Mouse (Mus musculus) cerebellum, adult (tissue): ENCODE measurements around the gene Rgs14.

ENCODE experiments used
- ATAC-seq: cut with Nextera tagmentation; 2 replicates; pipeline ENCODE4 v1.9.2; 2017; ENCODE audit warnings: mild to moderate bottlenecking, moderate library complexity, mixed read lengths; ENCODE audit not compliant: insufficient number of reproducible peaks, low FRiP score, low TSS enrichment

The Rgs14 gene

GRCm38 (mm10) chr13:55342469-55342868, 27.1 kb upstream of the Rgs14 start:
- no peak for ATAC-seq

- no peak for ATAC-seq
These were observed 25.2 kb upstream of the Rgs14 start for GRCm38 (mm10) chr13:55344286-55344685.

GRCm38 (mm10) chr13:55346745-55347144, 22.8 kb upstream of the Rgs14 start:
- no peak for ATAC-seq

DNA sequence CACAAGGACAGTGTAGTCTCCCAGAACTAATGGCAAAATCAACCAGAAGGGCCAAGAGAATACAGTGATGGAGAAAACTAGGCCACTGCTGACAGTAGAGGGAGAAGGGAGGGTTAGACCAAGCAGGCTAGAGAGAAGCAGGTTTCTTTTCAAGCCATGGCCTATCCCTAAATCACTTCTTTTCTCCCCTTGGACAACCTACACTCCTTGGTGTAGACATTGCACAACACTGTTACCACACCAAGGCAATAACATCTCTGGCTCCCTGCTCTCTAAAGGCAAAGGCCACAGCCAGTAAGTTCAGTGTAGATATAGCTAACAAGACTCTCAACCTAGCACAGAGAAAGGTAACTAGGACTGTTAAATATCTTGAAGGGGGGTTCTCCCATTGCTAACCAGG, 8.4 kb upstream of the Rgs14 start:
- no peak for ATAC-seq

DNA sequence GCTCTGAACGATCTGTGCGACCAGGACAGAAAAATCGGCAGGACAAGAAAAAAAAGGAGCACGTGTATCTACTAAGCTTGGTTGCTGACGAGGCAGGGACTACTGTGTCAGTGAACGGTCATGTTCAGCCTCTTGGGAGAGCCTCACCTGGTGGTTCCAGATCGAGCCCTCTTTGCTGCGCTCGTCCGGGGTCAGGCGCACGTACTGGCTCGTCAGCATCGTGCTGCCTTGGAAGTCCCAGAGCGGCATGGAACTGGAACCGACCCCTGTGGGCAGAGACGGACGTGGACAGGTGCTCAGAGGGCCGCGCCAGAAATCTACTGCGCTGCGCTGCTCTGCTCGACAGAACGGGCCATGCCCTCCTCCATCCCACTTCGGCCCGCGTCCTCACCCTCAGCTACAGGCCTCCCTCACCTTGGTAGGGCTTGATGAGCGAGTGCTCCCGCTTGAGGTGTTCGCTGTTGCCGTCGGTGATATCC, 7.5 kb upstream of the Rgs14 start:
- peak; percentile 36 for ATAC-seq

DNA sequence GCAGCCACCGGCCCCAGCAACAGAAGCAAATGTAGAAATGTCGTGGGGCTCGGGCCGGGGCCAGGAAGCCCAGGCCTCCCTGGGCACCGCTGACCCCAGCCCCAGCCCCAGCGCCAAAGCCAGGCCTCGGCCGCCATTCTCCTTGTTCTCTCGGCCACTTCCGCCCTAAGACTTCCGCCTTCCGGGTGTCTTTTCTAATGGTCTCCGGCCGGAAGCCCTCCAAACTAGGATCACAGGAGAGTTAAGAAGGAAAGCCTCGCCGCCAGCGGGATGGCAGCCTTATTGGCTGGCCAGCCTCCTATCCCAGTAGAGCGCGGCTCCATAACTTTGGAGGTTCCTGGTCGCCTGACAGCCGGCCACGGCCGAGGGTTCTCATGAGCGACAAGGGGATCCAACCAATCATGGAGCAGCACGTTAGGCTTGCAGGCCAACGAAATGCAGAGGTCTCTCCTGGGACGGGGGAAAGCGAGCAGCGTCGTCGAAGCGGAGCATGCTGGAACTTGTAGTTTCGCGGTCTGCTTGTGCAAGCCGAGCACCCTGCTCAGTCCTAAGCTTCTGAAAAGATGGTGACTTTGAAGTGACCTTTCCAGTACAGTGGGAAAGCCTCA, 7.0 kb upstream of the Rgs14 start, which contains the start of gene Lman2:
Gene Lman2 (minus strand): TSS at position 331 of the 608 bp plus-strand sequence.
- ATAC-seq, result peak; percentile 99

DNA sequence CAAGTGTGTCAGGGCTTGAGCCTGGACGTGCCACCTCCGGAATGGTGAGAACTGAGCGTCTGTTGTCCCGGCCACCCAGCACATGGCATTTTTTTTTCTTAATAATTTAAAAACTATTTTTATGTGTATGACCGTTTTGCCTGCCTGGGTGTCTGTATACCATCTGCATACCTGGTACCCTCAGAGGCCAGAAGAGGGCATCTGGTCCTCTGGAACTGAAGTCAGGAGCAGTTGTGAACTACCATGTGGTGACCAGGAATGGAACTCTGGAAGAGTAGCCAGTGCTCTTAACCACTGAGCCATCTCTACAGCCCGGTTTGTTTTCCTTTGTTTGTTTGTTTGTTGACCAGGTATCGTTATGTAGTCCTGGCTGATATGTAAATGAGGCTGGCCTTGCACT, 1.1 kb upstream of the Rgs14 start:
- no peak for ATAC-seq

- no peak for ATAC-seq
These were observed 702 bp downstream of the Rgs14 start for GRCm38 (mm10) chr13:55370234-55370633.

DNA sequence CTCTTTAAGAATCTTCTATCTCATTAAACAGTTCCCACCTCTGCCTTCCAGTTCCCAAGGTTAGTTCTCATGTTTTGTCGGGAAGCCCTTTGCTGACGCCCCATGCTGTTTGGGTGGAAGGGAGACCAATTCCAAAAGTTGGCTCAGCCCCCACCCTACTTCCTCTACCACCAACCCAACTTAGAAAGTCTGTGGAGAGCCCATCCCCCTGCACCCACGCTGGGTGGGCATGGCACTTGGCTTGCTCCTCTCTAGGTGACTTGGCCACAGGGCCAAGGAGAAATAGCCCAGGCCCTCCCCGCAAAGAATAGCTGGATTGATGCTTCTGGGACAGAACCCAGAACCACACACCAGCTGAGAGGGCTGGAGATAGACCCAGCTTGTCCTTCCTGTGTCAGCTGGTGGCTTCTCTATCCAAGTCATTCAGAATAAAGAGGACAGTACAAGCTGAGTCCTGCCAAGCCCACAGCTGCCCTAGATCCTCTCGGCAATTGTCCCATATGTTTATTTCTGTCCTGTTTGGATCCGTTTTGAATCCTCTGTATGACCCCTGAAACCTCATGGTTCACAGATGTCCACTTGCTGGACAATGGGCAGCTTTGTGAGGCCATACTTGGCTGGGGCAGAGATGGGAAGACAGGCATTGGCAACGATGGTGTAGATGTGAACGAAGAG, 1.6 kb downstream of the Rgs14 start:
- no peak for ATAC-seq

GRCm38 (mm10) chr13:55371740-55372139, 2.2 kb downstream of the Rgs14 start:
- ATAC-seq, result no peak

- ATAC-seq, result no peak
These were observed 4.8 kb downstream of the Rgs14 start for GRCm38 (mm10) chr13:55374206-55374924.

DNA sequence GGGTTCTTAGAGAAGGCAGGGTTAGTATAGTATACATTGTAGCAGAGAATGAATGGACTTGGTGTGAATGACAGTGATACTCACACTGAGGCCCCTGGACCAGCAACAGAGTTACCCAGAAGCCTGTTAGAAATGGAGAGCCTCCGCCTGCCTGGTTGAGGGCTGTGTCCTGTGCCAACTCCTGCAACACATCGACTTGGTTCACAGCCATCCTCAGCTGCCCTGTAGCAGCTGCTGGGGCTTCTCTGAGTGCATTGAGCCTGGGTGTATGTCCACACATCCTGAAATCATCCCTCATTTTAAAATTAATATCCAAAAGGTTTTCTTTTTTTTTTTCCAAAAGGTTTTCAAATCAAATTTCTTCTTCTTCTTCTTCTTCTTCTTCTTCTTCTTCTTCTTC, 6.3 kb downstream of the Rgs14 start:
- no peak for ATAC-seq

DNA sequence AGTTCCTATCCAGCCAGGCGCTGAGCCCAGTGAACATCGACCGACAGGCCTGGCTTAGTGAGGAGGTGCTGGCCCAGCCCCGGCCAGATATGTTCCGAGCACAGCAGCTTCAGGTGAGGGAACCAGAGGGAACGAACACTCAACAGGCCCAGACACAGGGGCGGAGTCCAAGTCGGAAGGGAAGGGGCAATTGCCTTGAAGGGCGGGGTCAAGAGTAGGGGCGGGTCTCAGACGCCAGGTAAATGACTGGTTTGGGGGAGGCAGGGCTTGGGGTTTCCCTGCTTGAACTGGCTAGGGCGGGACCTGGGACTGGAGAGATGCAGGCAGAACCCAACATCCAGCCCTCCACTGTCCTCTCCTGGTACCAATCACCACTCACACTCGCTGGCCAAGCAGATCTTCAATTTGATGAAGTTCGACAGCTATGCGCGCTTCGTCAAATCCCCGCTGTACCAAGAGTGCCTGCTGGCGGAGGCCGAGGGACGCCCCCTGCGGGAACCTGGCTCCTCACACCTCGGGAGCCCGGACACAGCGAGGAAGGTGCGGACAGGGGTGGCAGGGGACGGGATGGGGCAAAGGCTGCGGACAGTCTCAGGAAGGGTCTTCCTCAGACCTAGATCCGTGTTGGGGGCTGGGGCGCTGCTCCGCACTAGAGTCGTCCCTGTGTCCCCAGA, 9.5 kb downstream of the Rgs14 start:
- ATAC-seq, result no peak

GRCm38 (mm10) chr13:55381790-55382189, 12.3 kb downstream of the Rgs14 start:
- ATAC-seq, result no peak

DNA sequence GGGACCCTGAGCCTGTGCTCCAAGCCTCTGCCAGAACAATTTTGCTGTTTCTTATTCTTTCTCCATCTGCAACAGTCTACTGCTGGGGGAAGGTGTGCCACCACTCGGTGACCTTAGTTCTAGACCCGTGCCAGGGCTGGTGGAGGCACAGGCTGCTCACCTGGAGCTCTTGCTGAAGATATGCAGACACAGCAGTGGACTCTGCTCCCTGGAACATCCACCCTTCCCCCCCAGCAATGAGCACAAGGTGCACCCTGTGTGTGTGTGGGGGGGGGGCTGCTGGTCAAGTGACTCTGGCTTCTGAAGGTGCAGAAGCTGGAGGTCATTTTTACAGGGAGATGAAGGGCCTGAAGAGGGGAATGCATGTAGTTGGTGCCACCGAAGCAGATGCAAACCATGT, 21.1 kb downstream of the Rgs14 start:
- ATAC-seq, result no peak

DNA sequence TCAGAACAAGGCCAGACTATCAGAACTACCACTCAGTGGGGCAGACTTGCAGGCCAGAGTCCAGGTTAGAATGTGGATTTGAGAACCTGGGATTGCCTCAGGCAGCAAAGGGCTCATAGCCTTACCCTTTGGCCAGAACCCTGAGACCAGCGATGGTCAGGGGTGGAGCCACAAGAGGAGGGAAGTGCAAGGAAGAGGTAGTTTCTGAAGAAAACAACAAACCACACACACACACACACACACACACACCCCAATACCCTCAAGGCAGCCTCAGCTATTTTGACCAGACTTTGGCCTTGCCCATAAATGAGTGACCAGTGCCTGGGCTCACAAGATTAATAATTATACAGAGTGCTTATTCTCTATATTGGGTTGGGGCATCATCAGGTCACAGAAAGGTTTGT, 22.1 kb downstream of the Rgs14 start:
- no peak for ATAC-seq

DNA sequence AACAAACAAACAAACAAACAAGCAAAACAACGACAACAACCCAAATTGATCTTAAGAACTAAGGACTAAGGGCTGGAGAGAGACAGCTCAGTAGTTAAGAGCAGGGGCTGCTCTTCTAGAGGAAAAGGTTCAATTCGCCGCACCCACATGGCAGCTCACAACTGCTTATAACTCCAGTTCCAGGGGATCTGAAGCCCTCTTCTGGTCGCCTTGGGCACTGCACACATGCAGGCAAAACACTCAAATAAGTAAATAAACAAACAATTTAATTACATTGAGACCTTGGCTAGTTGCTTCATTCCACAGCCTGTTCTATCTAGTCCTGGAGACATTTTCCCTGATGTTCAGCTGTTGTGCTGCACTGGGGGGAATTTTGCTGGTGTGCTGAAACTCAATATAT, 23.4 kb downstream of the Rgs14 start:
- ATAC-seq, result no peak

GRCm38 (mm10) chr13:55398088-55398487, 28.6 kb downstream of the Rgs14 start, which contains the start of gene Slc34a1:
Slc34a1 (plus strand) TSS chr13:55398187.
- ATAC-seq, result no peak

DNA sequence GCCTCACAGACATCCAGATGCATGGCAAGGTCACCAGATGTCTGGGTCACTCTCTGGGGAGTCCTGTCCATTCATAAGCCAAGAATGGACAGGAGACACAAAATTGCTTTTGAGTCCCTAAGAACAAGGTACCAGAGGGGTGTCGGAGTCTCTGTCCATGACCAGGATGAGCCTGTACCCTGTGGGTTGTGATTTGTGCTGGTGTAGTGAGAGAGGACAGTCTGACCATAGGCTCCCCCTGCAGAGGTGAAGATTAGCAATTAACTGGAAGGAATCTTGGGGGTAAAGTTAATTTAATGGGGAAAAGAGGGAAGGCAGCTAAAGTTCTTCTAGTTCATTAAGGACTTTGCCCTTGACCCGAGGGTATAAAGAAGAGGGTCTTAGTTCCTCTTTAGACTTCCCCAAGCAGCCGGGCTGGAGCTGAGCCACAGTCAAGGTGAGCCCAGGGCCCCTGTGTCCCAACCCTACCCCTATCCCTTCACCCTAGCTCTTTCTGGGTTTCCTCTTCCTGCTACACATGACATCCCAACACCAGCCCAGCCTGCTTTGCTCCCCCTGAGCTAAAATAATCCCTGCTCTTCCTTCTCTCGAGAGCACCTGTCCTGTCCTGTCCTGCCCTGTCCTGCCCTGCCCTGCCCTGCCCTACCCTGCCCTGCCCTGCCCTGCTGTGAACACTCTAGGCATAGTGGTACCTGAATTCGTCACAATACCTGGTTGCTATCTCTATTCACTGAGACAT, 29.9 kb downstream of the Rgs14 start:
- ATAC-seq, result no peak

DNA sequence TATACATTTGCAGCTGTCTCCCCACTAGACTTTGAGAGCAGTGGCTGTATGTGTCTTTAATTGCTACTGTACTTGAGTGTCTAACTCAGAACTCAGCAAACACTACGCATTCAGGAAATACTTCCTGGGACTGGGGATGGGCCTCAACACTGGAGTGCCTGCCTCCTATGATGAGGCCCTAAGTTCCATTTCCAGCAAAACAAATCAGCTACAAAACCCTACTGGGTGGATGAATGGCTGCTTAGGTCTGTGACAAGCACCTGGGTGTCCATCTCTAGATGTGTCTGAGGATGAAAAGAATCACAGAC, 30.5 kb downstream of the Rgs14 start:
- no peak for ATAC-seq
